Mouse (Mus musculus) heart, postnatal 0 days (tissue): ENCODE data around the gene Rgcc. TPM values are rescaled to one million over a fixed set of nuclear protein-coding genes. Genes with fewer than 3 reads are reported as not detected.

Experiments used
- ATAC-seq: fragments of 200-750 bp; cut with Nextera tagmentation; 2 replicates; pipeline ENCODE4 v1.8.0; 2017; ENCODE audit warnings: low read depth, moderate number of reproducible peaks, moderate library complexity; ENCODE audit not compliant: insufficient read depth
- DNase-seq: peaks from one replicate; pipeline ENCODE4 v3.0.0-alpha.2; 2016; ENCODE audit warnings: low spot score
- H3K27ac ChIP-seq: fragments of 300-500 bp; sonication (generic); 2 replicates; pipeline ENCODE4 v1.5.1; 2014; ENCODE audit warnings: low read depth, mild to moderate bottlenecking
- H3K27me3 ChIP-seq: fragments of 300-500 bp; sonication (generic); 2 replicates; pipeline ENCODE4 v1.6.1; 2014; ENCODE audit warnings: low read length, mixed read lengths; ENCODE audit not compliant: control insufficient read depth, insufficient read depth
- H3K36me3 ChIP-seq: fragments of 300-500 bp; sonication (generic); replicated peaks from 2 replicates; pipeline ENCODE4 v1.6.1; 2014; ENCODE audit warnings: low read length, mixed read lengths; ENCODE audit not compliant: control insufficient read depth, insufficient read depth
- H3K4me1 ChIP-seq: fragments of 300-500 bp; sonication (generic); 2 replicates; pipeline ENCODE4 v1.6.1; 2014; ENCODE audit warnings: antibody characterized with exemption; ENCODE audit not compliant: control insufficient read depth, insufficient read depth
- H3K4me2 ChIP-seq: fragments of 300-500 bp; sonication (generic); 2 replicates; pipeline ENCODE4 v1.6.1; 2014; ENCODE audit warnings: low read depth, mild to moderate bottlenecking, low read length, moderate library complexity
- H3K4me3 ChIP-seq: fragments of 300-500 bp; sonication (generic); 2 replicates; pipeline ENCODE4 v1.5.1; 2014; ENCODE audit warnings: low read depth, low read length
- H3K9ac ChIP-seq: fragments of 300-500 bp; sonication (generic); replicated peaks from 2 replicates; pipeline ENCODE4 v1.6.1; 2014; ENCODE audit warnings: low read depth, low read length, mixed read lengths
- H3K9me3 ChIP-seq: fragments of 300-500 bp; sonication (generic); replicated peaks from 2 replicates; pipeline ENCODE4 v1.6.1; 2016; ENCODE audit warnings: low read length; ENCODE audit not compliant: control insufficient read depth
- CTCF ChIP-seq: IDR thresholded peaks from 2 replicates; pipeline ENCODE4 v1.5.1; 2016; ENCODE audit warnings: antibody characterized with exemption, control low read depth, low read depth
- EP300 ChIP-seq: IDR thresholded peaks from 2 replicates; pipeline ENCODE4 v1.6.1; 2016; ENCODE audit warnings: antibody characterized with exemption, low read depth
- WGBS: fragments of 180-500 bp; shearing (Covaris S2); extraction: QIAGEN DNeasy Blood & Tissue Kit; methylation state at CpG from one replicate; pipeline ENCODE4 v1.1.7; 2014; 5-methylcytosine and 5-hydroxymethylcytosine counted together
- polyA plus RNA-seq: library from polyadenylated mRNA; unstranded; fragments of >200 nt; fragmentation: Nextera tagmentation; extraction: Ambion mirVana; gene quantifications from 2 replicates; pipeline ENCODE4 v1.2.1, GENCODE M21; 2015
- total RNA-seq: library from RNA; depleted of rRNA; stranded (reverse); fragments of >200 nt; gene quantifications from 2 replicates; pipeline ENCODE4 v1.2.3, GENCODE M21; 2014; ENCODE audit warnings: low replicate concordance

Gene Rgcc
- total and polyA plus RNA-seq, 2 experiments from 2014 or later = 43.4 to 43.6 TPM

- Histone ChIP-seq H3K9me3 (no peaks in the 10 kb centered on the region), H3K27me3 (no peaks in the 10 kb centered on the region), H3K27ac (no peak overlapping the region), H3K4me1 (peaks cover 8% of the 10 kb centered on the region), H3K4me2 (no peak overlapping the region), H3K4me3 (no peak overlapping the region), H3K36me3 (no peaks in the 10 kb centered on the region), H3K9ac (no peak overlapping the region)
- ATAC-seq (no peak), DNase-seq (peak; percentile 18)
- 20% methylated on average over 5 of the region's 5 CpGs for WGBS
- TF ChIP-seq CTCF (peak; percentile 61), EP300 (no peak)
These were observed 25.6 kb upstream of the Rgcc start for GRCm38 (mm10) chr14:79327033-79327432.

GRCm38 (mm10) chr14:79324112-79324840 is 22.8 kb upstream of the Rgcc start:
- 82% methylated on average over 10 of the region's 10 CpGs for WGBS
- no peaks in the 10 kb centered on the region for H3K27me3 ChIP-seq
- H3K4me3 ChIP-seq = no peak overlapping the region
- H3K4me2 ChIP-seq = no peak overlapping the region
- no peaks in the 10 kb centered on the region for H3K36me3 ChIP-seq
- H3K27ac ChIP-seq = no peak overlapping the region
- DNase-seq (no peak), ATAC-seq (no peak)
- no peaks in the 10 kb centered on the region for H3K9me3 ChIP-seq
- TF ChIP-seq CTCF (no peak), EP300 (no peak)
- H3K4me1 ChIP-seq = no peaks in the 10 kb centered on the region
- no peak overlapping the region for H3K9ac ChIP-seq

- H3K9ac ChIP-seq = no peak overlapping the region
- WGBS = 79% methylated on average over 5 of the region's 5 CpGs
- H3K4me1 ChIP-seq = no peaks in the 10 kb centered on the region
- TF ChIP-seq CTCF = no peak
- no peak for TF ChIP-seq EP300
- DNase-seq (no peak), ATAC-seq (no peak)
- no peak overlapping the region for H3K4me2 ChIP-seq
- no peak overlapping the region for H3K4me3 ChIP-seq
- no peak overlapping the region for H3K27ac ChIP-seq
- no peaks in the 10 kb centered on the region for H3K27me3 ChIP-seq
- no peaks in the 10 kb centered on the region for H3K36me3 ChIP-seq
- no peaks in the 10 kb centered on the region for H3K9me3 ChIP-seq
These were observed 20.4 kb upstream of the Rgcc start for GRCm38 (mm10) chr14:79321881-79322280.

GRCm38 (mm10) chr14:79321152-79321551 is 19.7 kb upstream of the Rgcc start:
- 24% methylated on average over 8 of the region's 8 CpGs for WGBS
- Histone ChIP-seq H3K36me3 (no peaks in the 10 kb centered on the region), H3K9ac (no peak overlapping the region), H3K4me2 (no peak overlapping the region), H3K9me3 (no peaks in the 10 kb centered on the region), H3K27me3 (no peaks in the 10 kb centered on the region), H3K27ac (no peak overlapping the region), H3K4me3 (no peak overlapping the region), H3K4me1 (no peaks in the 10 kb centered on the region)
- ATAC-seq (peak; percentile 66), DNase-seq (no peak)
- TF ChIP-seq EP300 (no peak), CTCF (peak; percentile 70)

- Histone ChIP-seq H3K36me3 (no peaks in the 10 kb centered on the region), H3K4me3 (no peak overlapping the region), H3K4me1 (no peaks in the 10 kb centered on the region), H3K4me2 (no peak overlapping the region), H3K27me3 (no peaks in the 10 kb centered on the region), H3K9me3 (no peaks in the 10 kb centered on the region), H3K27ac (no peak overlapping the region), H3K9ac (no peak overlapping the region)
- WGBS = 81% methylated on average over 2 of the region's 2 CpGs
- TF ChIP-seq CTCF (no peak), EP300 (no peak)
- ATAC-seq (no peak), DNase-seq (no peak)
These were observed 16.2 kb upstream of the Rgcc start for GRCm38 (mm10) chr14:79317602-79318001.

- H3K27me3 ChIP-seq = no peaks in the 10 kb centered on the region
- no peak overlapping the region for H3K4me2 ChIP-seq
- WGBS = 56% methylated on average over 7 of the region's 7 CpGs
- H3K4me1 ChIP-seq = no peaks in the 10 kb centered on the region
- no peak overlapping the region for H3K9ac ChIP-seq
- no peak overlapping the region for H3K4me3 ChIP-seq
- H3K27ac ChIP-seq = no peak overlapping the region; the same call in 1 of the 2 replicates
- H3K36me3 ChIP-seq = no peaks in the 10 kb centered on the region
- H3K9me3 ChIP-seq = no peaks in the 10 kb centered on the region
- no peak for ATAC-seq
- DNase-seq = no peak
- no peak for TF ChIP-seq CTCF
- no peak for TF ChIP-seq EP300
These were observed 14.4 kb upstream of the Rgcc start for GRCm38 (mm10) chr14:79315877-79316276.
